Mouse (Mus musculus): ENCODE data around the gene Chpf.

- TF ChIP-seq CTCF (conservative IDR thresholded peaks at IDR 0.05; ENCODE audit: insufficient read depth, insufficient read length, low read depth, low read length) (no peak), POLR2A (IDR thresholded peaks at IDR 0.05; ENCODE audit: low read depth, low read length) (no peak)
Observed at GRCm38 (mm10) chr1:75487040-75487404, 7.9 kb upstream of the Chpf start.

Data from kidney, adult 2 months (tissue).